Mouse (Mus musculus) embryonic facial prominence, embryonic 10.5 days (tissue): ENCODE measurements around the gene Rgl1. TPM values are rescaled to one million over a fixed set of nuclear protein-coding genes. Genes with fewer than 3 reads are reported as not detected.

Experiments
- DNase-seq: peaks from one replicate; pipeline ENCODE4 v3.0.0-alpha.2; 2017; ENCODE audit warnings: low spot score
- H3K27ac ChIP-seq: fragments of 300-500 bp; sonication (generic); replicated peaks from 2 replicates; pipeline ENCODE4 v1.5.1; 2016; ENCODE audit warnings: mild to moderate bottlenecking
- H3K27me3 ChIP-seq: fragments of 300-500 bp; sonication (generic); replicated peaks from 2 replicates; pipeline ENCODE4 v1.6.1; 2016; ENCODE audit warnings: low read depth, mild to moderate bottlenecking; ENCODE audit not compliant: poor library complexity, severe bottlenecking
- H3K36me3 ChIP-seq: fragments of 300-500 bp; sonication (generic); replicated peaks from 2 replicates; pipeline ENCODE4 v1.6.1; 2016; ENCODE audit warnings: mild to moderate bottlenecking, moderate library complexity
- H3K4me1 ChIP-seq: fragments of 300-500 bp; sonication (generic); 2 replicates; pipeline ENCODE4 v1.6.1; 2016
- H3K4me3 ChIP-seq: fragments of 300-500 bp; sonication (generic); 2 replicates; pipeline ENCODE4 v1.5.1; 2016; ENCODE audit warnings: mild to moderate bottlenecking, moderate library complexity
- H3K9me3 ChIP-seq: fragments of 300-500 bp; sonication (generic); 2 replicates; pipeline ENCODE4 v1.6.1; 2016; ENCODE audit warnings: mild to moderate bottlenecking
- WGBS: fragments of 180-500 bp; shearing (Covaris S2); methylation state at CpG from one replicate; pipeline ENCODE4 v1.1.7; 2016; 5-methylcytosine and 5-hydroxymethylcytosine counted together
- polyA plus RNA-seq: library from polyadenylated mRNA; unstranded; fragments of >200 nt; fragmentation: Nextera tagmentation; extraction: Ambion mirVana; gene quantifications from 2 replicates; pipeline ENCODE4 v1.2.1, GENCODE M21; 2016

Gene Rgl1
- polyA plus RNA-seq, 1 experiment from 2014 or later: 30.8 TPM

DNA sequence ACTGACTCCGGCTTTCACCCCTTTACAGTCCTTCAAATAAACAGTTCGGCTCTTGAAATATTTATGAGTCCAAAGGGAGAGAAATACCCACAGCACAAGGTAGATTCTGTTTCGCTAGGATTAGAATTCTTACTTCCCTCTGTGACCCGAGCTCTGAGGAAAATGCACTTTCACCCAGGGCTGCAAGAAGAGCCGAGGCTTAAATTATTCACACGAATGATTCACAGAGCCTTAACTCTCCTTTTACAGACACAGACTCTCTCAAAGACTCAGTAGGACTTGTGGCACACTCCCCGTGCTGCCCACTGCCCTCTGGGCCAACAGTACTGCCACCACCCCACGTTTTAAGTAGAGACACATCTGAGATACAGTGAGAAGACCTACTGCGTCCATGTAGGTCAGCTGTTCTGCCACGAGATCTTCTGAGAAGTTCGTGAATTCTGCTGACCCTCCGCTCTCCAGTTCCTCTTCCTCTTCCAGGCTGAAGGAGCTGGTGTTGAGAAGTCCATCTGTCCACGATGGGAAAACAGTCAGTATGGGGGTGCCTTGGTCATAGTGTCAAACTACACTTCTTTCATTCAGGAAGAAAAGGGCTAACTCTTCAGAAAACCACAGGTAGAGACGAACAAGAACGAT is 212.1 kb downstream of the Rgl1 start:
- H3K27ac ChIP-seq: no peak overlapping the region
- no peaks in the 10 kb centered on the region for H3K9me3 ChIP-seq
- H3K4me1 ChIP-seq: peaks cover 36% of the 10 kb centered on the region

DNA sequence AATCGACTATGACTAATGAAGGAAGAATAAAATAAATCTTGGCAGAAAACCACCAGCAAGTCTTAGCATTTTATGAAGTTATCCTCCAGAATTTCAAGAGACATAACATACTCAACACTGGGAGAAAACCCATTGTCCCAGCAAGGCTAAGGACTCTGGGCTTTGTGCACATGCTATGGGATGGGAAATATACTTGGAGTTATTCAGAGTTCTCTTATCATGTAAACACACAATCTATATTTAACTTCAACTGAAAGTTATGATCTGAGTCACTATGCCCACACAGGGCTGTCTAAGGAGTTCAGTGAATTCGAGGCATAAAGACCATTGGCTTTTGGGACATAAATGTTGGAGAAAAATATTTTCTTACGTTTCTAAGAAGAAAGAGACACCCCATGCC is 215.2 kb downstream of the Rgl1 start:
- Histone ChIP-seq H3K27ac (no peak overlapping the region), H3K4me3 (no peak overlapping the region), H3K9me3 (no peaks in the 10 kb centered on the region), H3K36me3 (peaks cover 77% of the 10 kb centered on the region), H3K27me3 (no peaks in the 10 kb centered on the region), H3K4me1 (peaks cover 8% of the 10 kb centered on the region)
- WGBS: 85% methylated on average over 3 of the region's 3 CpGs
- no peak for DNase-seq

More for the DNA sequence above, 212.1 kb downstream of the Rgl1 start:
- Histone ChIP-seq H3K27me3 (no peaks in the 10 kb centered on the region), H3K4me3 (no peak overlapping the region), H3K36me3 (peaks cover 58% of the 10 kb centered on the region)
- WGBS: 84% methylated on average over 15 of the region's 15 CpGs
- DNase-seq: no peak

DNA sequence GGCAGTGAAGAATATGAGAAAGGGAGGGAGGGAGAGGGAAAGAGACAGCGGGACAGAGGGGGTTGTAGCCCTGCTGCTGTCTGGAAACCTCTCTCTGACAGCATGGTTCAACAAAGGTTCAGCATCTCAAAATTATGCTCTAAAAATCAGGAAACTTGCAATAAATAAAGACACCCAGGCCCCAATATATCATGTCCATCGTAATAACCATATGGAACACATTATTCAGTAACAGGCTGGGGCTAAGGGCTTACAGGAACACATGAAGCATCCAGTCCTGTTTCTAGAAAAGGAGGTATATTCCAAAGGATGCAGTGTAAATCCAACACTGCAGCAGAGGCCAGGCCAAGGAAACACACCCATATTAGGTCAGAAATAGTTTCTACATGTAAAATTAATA is 215.6 kb downstream of the Rgl1 start:
- H3K4me3 ChIP-seq: no peak overlapping the region
- H3K36me3 ChIP-seq: peaks cover 82% of the 10 kb centered on the region
- 78% methylated on average over 2 of the region's 2 CpGs for WGBS
- H3K4me1 ChIP-seq: peaks cover 4% of the 10 kb centered on the region; the same call in 1 of the 2 replicates
- H3K27me3 ChIP-seq: no peaks in the 10 kb centered on the region
- H3K27ac ChIP-seq: no peak overlapping the region
- no peaks in the 10 kb centered on the region for H3K9me3 ChIP-seq
- no peak for DNase-seq

DNA sequence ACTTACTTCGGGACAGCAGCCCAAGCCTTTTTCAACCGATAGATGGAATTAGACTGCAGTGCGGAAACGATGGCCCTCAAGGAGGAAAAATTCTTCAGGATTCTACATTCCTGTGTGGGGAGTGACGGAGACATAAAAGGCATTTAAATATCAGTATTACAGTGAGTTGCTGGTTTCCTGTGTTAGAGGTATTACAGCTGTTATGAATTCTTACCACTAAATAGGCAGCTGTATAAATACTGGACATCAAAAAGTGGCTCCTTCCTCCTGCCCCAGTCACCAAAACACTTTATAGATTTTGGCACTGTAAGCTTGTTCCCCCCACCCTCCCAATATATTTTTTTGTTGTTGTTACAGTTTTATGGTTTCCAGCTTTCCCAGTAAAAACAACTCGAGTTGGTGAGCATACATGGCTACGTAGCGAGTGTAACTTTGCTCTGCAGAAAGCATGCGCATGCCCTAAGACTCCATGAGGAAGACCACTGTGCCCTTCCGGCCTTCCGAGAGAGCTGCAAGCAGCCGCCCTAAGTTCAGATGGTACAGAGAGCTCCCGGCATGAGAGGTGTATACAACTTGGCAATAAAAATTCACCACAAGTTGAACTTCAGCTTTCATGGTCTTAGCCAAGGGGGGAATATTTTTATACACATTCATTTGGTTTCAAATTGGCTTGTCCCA is 217.0 kb downstream of the Rgl1 start:
- WGBS: 91% methylated on average over 13 of the region's 13 CpGs
- H3K27ac ChIP-seq: no peak overlapping the region
- H3K4me3 ChIP-seq: no peak overlapping the region
- H3K4me1 ChIP-seq: peaks cover 4% of the 10 kb centered on the region; the same call in 1 of the 2 replicates
- no peaks in the 10 kb centered on the region for H3K27me3 ChIP-seq
- H3K36me3 ChIP-seq: peaks cover 81% of the 10 kb centered on the region
- no peaks in the 10 kb centered on the region for H3K9me3 ChIP-seq
- no peak for DNase-seq

DNA sequence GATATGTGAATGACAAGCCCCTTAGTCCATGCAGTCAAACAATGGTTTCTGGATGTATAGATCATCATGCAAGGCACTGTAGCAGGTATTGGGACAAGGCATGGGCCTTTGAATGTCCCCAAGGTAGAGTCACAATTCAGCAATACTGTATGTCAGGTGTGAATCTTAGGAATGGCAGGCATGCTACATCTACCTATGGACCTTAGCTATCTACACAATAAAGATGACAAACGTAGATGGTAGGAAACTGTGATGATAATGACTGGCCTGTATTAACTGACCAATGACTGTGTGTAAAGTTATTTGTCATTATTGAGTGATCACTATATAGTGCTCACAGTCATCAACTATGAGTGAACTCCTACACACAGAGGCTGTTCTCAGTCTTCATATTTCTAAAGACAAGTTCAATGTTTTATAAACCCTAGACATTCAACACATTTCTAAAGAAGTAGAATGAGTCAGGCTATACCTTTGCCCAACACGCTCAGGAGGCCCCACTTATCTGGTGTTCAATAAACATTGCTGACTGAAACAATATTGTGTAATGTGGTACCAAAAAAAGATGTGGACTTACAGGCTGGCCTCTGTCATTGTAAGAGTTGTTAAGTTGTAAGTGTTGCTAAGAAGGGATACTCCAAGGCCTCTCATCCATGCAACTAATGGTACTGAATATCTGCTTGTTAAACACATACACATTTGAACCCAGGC is 222.5 kb downstream of the Rgl1 start:
- no peaks in the 10 kb centered on the region for H3K9me3 ChIP-seq
- no peaks in the 10 kb centered on the region for H3K27me3 ChIP-seq
- no peak overlapping the region for H3K27ac ChIP-seq
- H3K36me3 ChIP-seq: peaks cover 84% of the 10 kb centered on the region
- no peak for DNase-seq
- 94% methylated on average over 2 of the region's 2 CpGs for WGBS
- H3K4me1 ChIP-seq: no peaks in the 10 kb centered on the region
- no peak overlapping the region for H3K4me3 ChIP-seq

DNA sequence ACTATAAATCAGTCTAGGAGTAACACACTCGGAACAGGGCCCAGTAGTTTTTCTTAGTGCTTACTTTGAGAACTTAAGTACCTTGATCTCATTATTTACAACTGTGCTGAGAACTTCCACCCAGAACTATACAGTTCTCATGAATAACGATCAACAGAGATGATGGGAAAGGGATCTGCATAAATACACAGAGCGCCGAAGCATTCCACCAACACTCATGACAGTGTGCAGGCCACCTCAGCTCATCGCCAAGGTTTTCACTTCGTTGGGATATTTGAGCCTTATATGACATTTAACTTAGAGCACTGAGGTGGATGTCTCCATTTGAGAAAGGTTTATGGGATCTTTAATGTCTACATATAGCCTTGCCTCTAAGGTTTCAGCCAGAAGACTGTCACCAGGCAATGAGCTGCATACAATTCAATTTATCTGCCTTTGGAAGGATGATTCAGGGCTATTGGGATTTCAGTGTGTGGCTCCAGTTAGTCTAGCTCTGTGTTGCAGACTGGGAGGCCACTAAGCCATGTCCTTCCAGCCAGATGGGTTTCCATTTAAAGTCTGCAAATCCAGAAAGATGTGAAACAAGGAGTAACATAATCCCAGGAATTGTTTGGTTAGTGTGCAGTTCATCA is 223.3 kb downstream of the Rgl1 start:
- WGBS: 91% methylated on average over 6 of the region's 6 CpGs
- H3K4me1 ChIP-seq: no peaks in the 10 kb centered on the region
- no peaks in the 10 kb centered on the region for H3K9me3 ChIP-seq
- DNase-seq: no peak
- H3K27me3 ChIP-seq: no peaks in the 10 kb centered on the region
- no peak overlapping the region for H3K27ac ChIP-seq
- H3K4me3 ChIP-seq: no peak overlapping the region
- peaks cover 84% of the 10 kb centered on the region for H3K36me3 ChIP-seq

DNA sequence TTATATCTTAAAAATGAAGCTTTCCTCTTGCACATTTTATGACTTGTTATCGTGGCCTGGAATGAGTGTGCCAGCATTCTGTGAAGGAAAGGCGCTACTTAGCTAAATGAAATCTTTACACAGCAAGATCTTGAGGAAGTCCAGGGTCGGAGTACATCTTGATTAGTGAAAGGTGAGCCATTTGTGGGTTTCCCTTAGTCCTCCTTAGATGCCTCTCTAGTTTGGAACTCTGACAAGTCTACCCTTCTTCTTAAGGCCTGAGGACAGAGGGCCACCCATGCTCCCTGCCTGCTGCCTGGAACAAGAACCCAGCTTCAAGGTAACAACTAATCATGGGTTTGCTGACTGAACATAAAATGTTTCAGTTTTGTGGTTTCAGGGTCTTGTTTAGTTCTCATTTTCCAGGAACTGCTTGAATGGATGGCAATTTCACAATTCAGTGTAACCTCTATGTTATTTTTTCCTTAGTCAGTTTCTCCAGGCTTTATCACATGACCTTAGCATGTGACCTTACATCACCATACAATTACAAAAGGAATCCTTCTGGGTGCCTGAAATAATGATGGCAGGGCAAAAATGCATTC is 225.8 kb downstream of the Rgl1 start:
- H3K9me3 ChIP-seq: no peaks in the 10 kb centered on the region
- H3K4me1 ChIP-seq: no peaks in the 10 kb centered on the region
- H3K4me3 ChIP-seq: no peak overlapping the region
- peaks cover 86% of the 10 kb centered on the region for H3K36me3 ChIP-seq
- no peak for DNase-seq
- H3K27me3 ChIP-seq: no peaks in the 10 kb centered on the region
- no peak overlapping the region for H3K27ac ChIP-seq
- WGBS: 93% methylated on average over 3 of the region's 3 CpGs

DNA sequence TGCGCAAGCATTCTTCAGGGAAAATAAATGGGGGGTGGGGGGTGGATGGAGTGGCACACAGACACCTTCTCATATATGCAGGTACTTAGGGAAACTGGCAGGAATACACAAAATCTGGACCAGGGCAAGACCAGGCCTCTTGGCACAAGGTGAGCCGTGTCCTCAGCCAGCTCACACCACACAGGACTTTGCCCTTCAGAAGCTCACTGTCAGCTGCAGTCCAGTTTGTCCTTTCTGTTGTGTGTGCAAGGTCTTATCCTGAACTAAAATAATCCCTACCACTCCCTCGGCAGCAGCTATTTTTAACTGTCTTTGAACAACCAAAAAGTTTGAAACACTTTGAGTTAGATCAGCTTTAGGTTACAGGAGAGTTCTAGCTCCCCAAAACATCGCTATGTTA is 227.3 kb downstream of the Rgl1 start:
- peaks cover 82% of the 10 kb centered on the region for H3K36me3 ChIP-seq
- H3K9me3 ChIP-seq: no peaks in the 10 kb centered on the region
- no peak overlapping the region for H3K4me3 ChIP-seq
- no peak for DNase-seq
- H3K4me1 ChIP-seq: no peaks in the 10 kb centered on the region
- WGBS: 94% methylated on average over 4 of the region's 4 CpGs
- H3K27me3 ChIP-seq: no peaks in the 10 kb centered on the region
- H3K27ac ChIP-seq: no peak overlapping the region

DNA sequence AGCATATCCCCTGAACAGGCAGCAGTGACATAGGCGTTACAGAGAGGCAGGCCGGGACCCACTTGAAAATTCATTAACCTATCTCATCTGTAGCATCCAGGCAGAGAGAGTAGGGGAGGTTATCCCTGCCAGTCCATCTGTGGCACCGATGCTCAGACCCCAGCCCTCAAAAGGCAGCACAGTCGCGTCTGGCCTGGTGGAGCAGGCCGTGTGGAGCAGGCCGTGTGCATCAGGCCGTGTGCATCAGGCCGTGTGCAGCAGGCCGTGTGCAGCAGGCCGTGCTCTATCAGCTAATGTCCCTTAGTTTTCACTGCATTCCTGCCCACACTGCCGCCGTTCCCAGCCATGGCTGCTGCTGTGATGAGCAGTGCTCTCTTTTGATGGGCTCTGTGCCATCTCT is 229.0 kb downstream of the Rgl1 start:
- DNase-seq: no peak
- H3K36me3 ChIP-seq: peaks cover 76% of the 10 kb centered on the region
- no peak overlapping the region for H3K4me3 ChIP-seq
- H3K9me3 ChIP-seq: no peaks in the 10 kb centered on the region
- no peaks in the 10 kb centered on the region for H3K27me3 ChIP-seq
- WGBS: 84% methylated on average over 13 of the region's 13 CpGs
- peaks cover 7% of the 10 kb centered on the region; the same call in 1 of the 2 replicates for H3K4me1 ChIP-seq
- H3K27ac ChIP-seq: no peak overlapping the region

DNA sequence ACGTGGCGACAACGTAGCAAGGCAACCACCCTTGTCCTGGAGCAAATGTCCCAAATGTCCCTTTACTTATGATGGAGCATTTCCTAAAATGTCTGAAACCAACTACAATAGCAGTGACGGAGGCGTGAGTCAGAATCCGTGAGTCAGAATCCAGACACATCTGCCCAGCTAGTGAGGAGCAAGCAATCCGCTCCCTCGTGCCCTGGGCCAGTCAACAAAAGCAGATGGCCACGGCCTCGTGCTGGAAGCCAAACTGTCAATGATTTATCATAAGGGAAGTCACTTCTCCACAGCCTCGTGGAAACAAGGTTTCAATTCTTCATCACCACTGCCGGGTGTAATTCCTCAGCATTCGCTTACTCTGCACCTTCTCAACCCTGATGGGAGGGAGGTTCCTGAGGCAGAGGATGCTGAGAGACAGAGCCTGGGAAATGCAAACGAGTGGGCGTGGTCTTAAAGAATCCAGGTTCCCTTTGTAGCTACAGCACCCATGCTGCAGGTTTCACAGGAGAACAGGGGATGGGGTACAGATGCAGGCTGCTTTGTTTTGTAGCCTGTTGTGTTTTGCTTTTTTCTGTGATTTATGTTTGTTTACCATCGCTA is 229.6 kb downstream of the Rgl1 start:
- Histone ChIP-seq H3K4me1 (peaks cover 12% of the 10 kb centered on the region), H3K27me3 (no peaks in the 10 kb centered on the region), H3K9me3 (no peaks in the 10 kb centered on the region), H3K36me3 (peaks cover 72% of the 10 kb centered on the region), H3K4me3 (no peak overlapping the region), H3K27ac (no peak overlapping the region)
- no peak for DNase-seq
- 60% methylated on average over 16 of the region's 16 CpGs for WGBS

DNA sequence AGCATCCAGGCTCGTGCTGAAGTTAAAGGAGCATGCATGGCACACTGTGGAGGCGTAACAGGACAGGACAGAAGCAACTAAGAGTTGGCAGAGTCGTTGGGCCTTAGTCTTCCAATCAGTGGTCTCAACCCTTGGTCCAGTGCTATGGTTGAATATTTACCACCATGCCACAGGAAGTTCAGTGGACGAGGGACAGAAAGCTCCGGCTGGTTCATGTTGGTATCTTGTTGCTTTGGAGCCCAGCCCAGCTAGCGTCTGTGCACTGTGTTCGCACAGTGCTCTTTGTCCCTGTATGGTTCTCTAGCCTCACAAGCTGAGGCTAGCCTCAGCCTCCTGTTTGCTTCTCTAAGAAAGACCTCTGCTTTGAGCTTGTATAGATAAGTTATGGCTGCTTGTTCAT is 231.6 kb downstream of the Rgl1 start:
- H3K27ac ChIP-seq: no peak overlapping the region
- WGBS: 95% methylated on average over 7 of the region's 7 CpGs
- H3K27me3 ChIP-seq: no peaks in the 10 kb centered on the region
- peaks cover 15% of the 10 kb centered on the region for H3K4me1 ChIP-seq
- peaks cover 79% of the 10 kb centered on the region for H3K36me3 ChIP-seq
- DNase-seq: no peak
- H3K4me3 ChIP-seq: no peak overlapping the region
- no peaks in the 10 kb centered on the region for H3K9me3 ChIP-seq

DNA sequence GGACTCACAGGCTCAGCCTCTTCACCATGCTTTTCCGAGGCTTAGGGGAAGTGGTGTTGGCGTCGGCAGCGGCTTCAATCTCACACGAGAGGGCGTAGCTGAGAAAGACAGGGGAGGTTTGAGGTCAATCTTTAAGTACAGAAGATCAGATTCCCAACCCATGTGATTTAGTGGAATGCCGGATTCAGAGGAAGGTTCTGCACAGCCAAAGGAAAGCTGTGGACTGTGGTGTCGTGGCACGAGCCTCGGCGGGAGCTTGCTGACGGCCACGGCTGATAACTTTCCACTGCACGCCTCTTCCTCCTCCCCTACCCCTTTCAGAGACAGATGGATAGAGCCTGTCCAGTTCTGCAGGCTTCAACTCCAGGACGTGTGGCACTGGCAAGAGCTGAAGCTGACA is 234.7 kb downstream of the Rgl1 start:
- Histone ChIP-seq H3K36me3 (peaks cover 71% of the 10 kb centered on the region), H3K4me3 (no peak overlapping the region), H3K27me3 (no peaks in the 10 kb centered on the region), H3K4me1 (peaks cover 15% of the 10 kb centered on the region), H3K9me3 (no peaks in the 10 kb centered on the region), H3K27ac (no peak overlapping the region)
- 63% methylated on average over 15 of the region's 15 CpGs for whole genome bisulfite sequencing
- DNase-seq: no peak
